Mouse (Mus musculus) spleen, adult 2 months (tissue): ENCODE results near the gene Elovl3. TPM values are rescaled to one million over a fixed set of nuclear protein-coding genes. Genes with fewer than 3 reads are reported as not detected.

Experiments used
- DNase-seq, 2 experiments: peaks; one replicate each; pipeline versions ENCODE4 v3.0.0 to v3.0.0-alpha.2; 2012 to 2021; ENCODE audit warnings: low spot score in 2 of 2, low read depth in 1 of 2
- H3K27ac ChIP-seq: fragments of 200-500 bp; 2 replicates; pipeline ENCODE4 v1.5.1; 2012; ENCODE audit warnings: low read length, inconsistent platforms; ENCODE audit not compliant: insufficient read depth
- H3K27me3 ChIP-seq: fragments of 200-500 bp; 2 replicates; pipeline ENCODE4 v1.6.1; 2012; ENCODE audit warnings: mild to moderate bottlenecking, moderate library complexity, low read length, inconsistent platforms; ENCODE audit not compliant: control insufficient read depth, insufficient read depth
- H3K36me3 ChIP-seq: fragments of 200-500 bp; 2 replicates; pipeline ENCODE4 v1.6.1; 2012; ENCODE audit warnings: mild to moderate bottlenecking, low read length, inconsistent platforms; ENCODE audit not compliant: control insufficient read depth, insufficient read depth
- H3K4me1 ChIP-seq: fragments of 200-500 bp; 2 replicates; pipeline ENCODE4 v1.6.1; 2011; ENCODE audit warnings: inconsistent platforms; ENCODE audit not compliant: control insufficient read depth, insufficient read depth, insufficient read length
- H3K4me3 ChIP-seq: fragments of 200-500 bp; 2 replicates; pipeline ENCODE4 v1.5.1; 2011; ENCODE audit warnings: mild to moderate bottlenecking, inconsistent platforms; ENCODE audit not compliant: insufficient read depth, insufficient read length; ENCODE audit errors: extremely low read depth
- CTCF ChIP-seq: fragments of 200-500 bp; IDR thresholded peaks from 2 replicates; pipeline ENCODE4 v1.5.1; 2011; ENCODE audit warnings: mild to moderate bottlenecking, inconsistent platforms; ENCODE audit not compliant: insufficient read depth, insufficient read length, insufficient replicate concordance; ENCODE audit errors: extremely low read depth
- POLR2A ChIP-seq: fragments of 200-500 bp; IDR thresholded peaks from 2 replicates; pipeline ENCODE4 v1.6.1; 2011; ENCODE audit warnings: low read depth, low read length, inconsistent platforms
- WGBS: fragments of 180-500 bp; shearing (Covaris S2); methylation state at CpG from one replicate; pipeline ENCODE4 v1.1.7; 2018; 5-methylcytosine and 5-hydroxymethylcytosine counted together
- polyA plus RNA-seq: library from polyadenylated mRNA; depleted of rRNA; stranded (reverse); fragments of >200 nt; gene quantifications from 2 replicates; pipeline ENCODE4 v1.2.3, GENCODE M21; 2012; rRNA removed

Elovl3 gene
- polyA plus RNA-seq, 1 experiment, result not detected

DNA sequence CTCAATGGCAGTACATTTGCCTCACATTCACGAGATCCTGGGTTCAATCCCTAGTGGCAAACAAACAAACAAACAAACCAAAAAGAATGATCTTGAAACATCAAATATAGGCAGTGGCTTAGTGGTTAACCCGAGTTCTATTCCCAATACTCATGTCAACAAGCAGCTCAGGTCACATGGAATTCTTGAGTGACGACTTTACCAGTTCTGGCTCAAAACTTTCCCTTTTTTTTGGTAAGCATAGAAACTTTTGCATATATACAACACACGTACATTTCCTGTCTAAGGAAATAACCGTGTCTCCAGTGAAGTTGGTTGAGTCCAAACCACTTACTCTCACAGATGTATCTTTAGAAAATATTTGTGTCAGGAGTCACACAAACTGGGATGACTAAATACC lies 40.8 kb downstream of the Elovl3 start:
- no peak overlapping the region for H3K4me3 ChIP-seq
- peaks cover 5% of the 10 kb centered on the region for H3K36me3 ChIP-seq
- H3K27me3 ChIP-seq, result no peaks in the 10 kb centered on the region
- TF ChIP-seq POLR2A, result no peak
- TF ChIP-seq CTCF, result no peak
- 69% methylated on average over 5 of the region's 5 CpGs for WGBS
- no peak for DNase-seq
- no peaks in the 10 kb centered on the region for H3K4me1 ChIP-seq
- H3K27ac ChIP-seq, result no peak overlapping the region

DNA sequence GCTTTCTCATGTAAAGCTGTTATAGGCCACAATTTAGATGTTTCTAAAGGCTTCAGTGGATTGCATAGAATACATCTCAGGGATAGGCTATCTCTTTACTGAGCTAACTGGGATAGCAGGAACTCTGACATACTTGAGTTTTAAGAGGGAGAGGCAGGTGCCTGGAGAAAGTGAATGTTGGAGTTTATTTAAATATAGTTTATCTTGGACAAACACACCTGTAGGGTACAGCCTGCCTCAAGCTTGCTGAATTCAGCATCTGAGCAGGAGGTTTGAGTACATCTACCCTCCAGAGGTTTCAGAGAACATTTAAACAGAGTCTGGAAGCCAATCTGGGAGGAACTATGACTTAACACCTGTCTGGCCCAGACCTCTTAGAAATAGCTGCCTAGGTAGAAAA lies 43.5 kb downstream of the Elovl3 start:
- no peak for TF ChIP-seq POLR2A
- no peak for TF ChIP-seq CTCF
- DNase-seq, result no peak
- H3K27ac ChIP-seq, result no peak overlapping the region
- no peaks in the 10 kb centered on the region for H3K4me1 ChIP-seq
- H3K36me3 ChIP-seq, result peaks cover 5% of the 10 kb centered on the region
- H3K4me3 ChIP-seq, result no peak overlapping the region
- H3K27me3 ChIP-seq, result no peaks in the 10 kb centered on the region

DNA sequence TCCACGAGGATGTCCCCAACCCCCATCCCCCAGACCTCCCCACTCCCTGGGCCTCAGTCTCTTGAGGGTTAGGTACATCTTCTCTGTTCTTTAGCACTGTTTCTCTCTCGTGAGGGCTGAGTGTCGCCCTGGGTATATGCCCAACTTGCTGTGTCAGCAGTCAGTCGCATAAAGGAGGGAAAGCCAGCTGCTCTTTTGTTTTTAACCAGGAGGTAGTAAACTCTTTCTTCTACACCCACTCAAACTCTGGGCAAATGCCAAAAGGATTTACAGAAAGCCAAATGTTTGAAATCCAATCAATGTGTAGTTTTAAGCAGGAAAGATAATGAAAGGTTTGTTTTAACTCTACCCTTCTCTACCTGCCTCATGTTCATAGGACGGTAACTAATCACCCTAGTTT lies 45.3 kb downstream of the Elovl3 start:
- H3K36me3 ChIP-seq, result peaks cover 3% of the 10 kb centered on the region; the same call in 1 of the 2 replicates
- WGBS, result 77% methylated on average over 5 of the region's 5 CpGs
- DNase-seq, result no peak
- TF ChIP-seq POLR2A, result no peak
- TF ChIP-seq CTCF, result no peak
- H3K27ac ChIP-seq, result no peak overlapping the region
- H3K4me1 ChIP-seq, result no peaks in the 10 kb centered on the region
- no peak overlapping the region for H3K4me3 ChIP-seq
- no peaks in the 10 kb centered on the region for H3K27me3 ChIP-seq

DNA sequence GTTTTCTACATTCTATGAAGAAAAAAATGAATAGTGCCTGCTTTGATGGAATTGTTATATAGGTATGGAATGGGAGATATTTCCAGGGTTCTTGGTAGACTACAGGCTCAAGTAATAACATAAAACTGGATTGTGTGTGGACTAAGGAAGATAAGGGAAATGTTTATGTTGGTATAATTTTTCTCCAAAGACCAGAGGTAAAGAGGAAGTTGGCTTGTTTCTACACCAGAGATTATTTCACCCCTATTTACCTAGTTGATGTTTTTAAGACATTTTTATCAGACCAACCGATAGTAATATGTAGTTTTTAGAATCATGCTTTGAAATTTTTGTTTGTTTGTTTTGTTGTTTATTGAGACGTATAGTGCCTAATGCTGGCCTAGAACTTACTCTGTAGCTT lies 48.6 kb downstream of the Elovl3 start:
- H3K27me3 ChIP-seq, result no peaks in the 10 kb centered on the region
- TF ChIP-seq CTCF (no peak), POLR2A (no peak)
- no peaks in the 10 kb centered on the region for H3K36me3 ChIP-seq
- H3K4me1 ChIP-seq, result no peaks in the 10 kb centered on the region
- no peak overlapping the region for H3K27ac ChIP-seq
- H3K4me3 ChIP-seq, result no peak overlapping the region
- WGBS, result 86% methylated on average over 2 of the region's 2 CpGs
- no peak for DNase-seq

DNA sequence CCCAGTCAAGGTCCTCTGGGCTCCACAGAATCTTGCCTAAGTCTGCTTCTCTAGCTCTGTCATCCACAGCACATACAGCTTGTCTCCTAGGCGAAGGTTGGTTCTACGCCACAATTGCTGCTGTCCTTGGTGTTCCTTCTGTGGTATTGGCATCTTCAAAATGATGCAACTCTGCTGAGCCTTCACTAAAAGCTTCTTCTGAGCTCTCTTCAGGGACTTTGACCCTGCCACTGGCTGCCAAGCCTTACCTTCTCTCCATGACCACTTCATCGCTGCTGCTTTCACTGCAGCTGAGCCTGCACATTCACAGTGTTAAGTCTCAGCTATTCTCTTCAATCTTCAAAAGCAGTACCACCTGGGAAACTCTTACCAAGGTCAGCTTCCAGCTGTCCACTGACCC lies 50.5 kb downstream of the Elovl3 start:
- no peak for DNase-seq
- no peak for TF ChIP-seq CTCF
- no peak for TF ChIP-seq POLR2A
- Histone ChIP-seq H3K4me3 (no peak overlapping the region), H3K36me3 (no peaks in the 10 kb centered on the region), H3K27me3 (no peaks in the 10 kb centered on the region), H3K27ac (no peak overlapping the region), H3K4me1 (no peaks in the 10 kb centered on the region; the same call in 1 of the 2 replicates)
- WGBS, result 92% methylated on average over 3 of the region's 3 CpGs

Other genes starting within 250 kb of the Elovl3 start
- gene Armh3, start 133.4 kb upstream of the Elovl3 start, polyA plus RNA-seq, result 5.6 TPM in 2 replicates
- gene Hps6, start 128.4 kb upstream of the Elovl3 start, polyA plus RNA-seq, result 7.4 and 8.8 TPM in 2 replicates
- 28.5 and 30.7 TPM in 2 replicates for gene Pprc1, start 87.0 kb upstream of the Elovl3 start, polyA plus RNA-seq
- 224 and 270 TPM in 2 replicates for gene Ldb1, start 86.7 kb upstream of the Elovl3 start, polyA plus RNA-seq
- gene Nolc1, start 56.0 kb upstream of the Elovl3 start, polyA plus RNA-seq, result 10.3 TPM in 2 replicates
- gene Pitx3, start 16.4 kb downstream of the Elovl3 start, polyA plus RNA-seq, result not detected in 2 replicates
- 67.7 and 76.2 TPM in 2 replicates for gene Gbf1, start 20.6 kb downstream of the Elovl3 start, polyA plus RNA-seq
- 145 and 196 TPM in 2 replicates for gene Nfkb2, start 172.4 kb downstream of the Elovl3 start, polyA plus RNA-seq
- 3.6 and 4.7 TPM in 2 replicates for gene Psd, start 195.3 kb downstream of the Elovl3 start, polyA plus RNA-seq
- 12.1 and 16.4 TPM in 2 replicates for gene Fbxl15, start 196.3 kb downstream of the Elovl3 start, polyA plus RNA-seq
- gene Cuedc2, start 206.8 kb downstream of the Elovl3 start, polyA plus RNA-seq, result 45.3 and 55.0 TPM in 2 replicates
- 5.3 and 10.8 TPM in 2 replicates for gene Mfsd13a, start 209.2 kb downstream of the Elovl3 start, polyA plus RNA-seq
- 0.16 and 0.42 TPM in 2 replicates for gene 2310034G01Rik, start 218.4 kb downstream of the Elovl3 start, polyA plus RNA-seq